Mouse (Mus musculus) layer of hippocampus, postnatal 14 days (tissue): Measurements from ENCODE around the gene Rell1. TPM values are rescaled to one million over a fixed set of nuclear protein-coding genes. Genes with fewer than 3 reads are reported as not detected.

Source experiments
- DNase-seq, 2 experiments: peaks; one replicate each; pipeline ENCODE4 v3.0.0; 2021 to 2022; ENCODE audit warnings: low spot score in 2 of 2, mixed read lengths in 1 of 2
- long read RNA-seq, 2 experiments: library from polyadenylated mRNA; stranded (forward); transcript quantifications; one replicate each; pipeline ENCODE4 v2.0.0; 2021
- total RNA-seq, 2 experiments: library from RNA; stranded (reverse); gene quantifications; 2 replicates each; pipeline ENCODE4 v1.2.3; 2021

Rell1 gene
- total RNA-seq: 10 to 100 TPM; 15.4 to 15.7 TPM
- long read RNA-seq, experiment 1, transcript Rell1-204 (7 exons, 3,241 nt): major isoform, 5 of 8 reads
- long read RNA-seq, experiment 1, partial matches to known transcripts: 2 of 8 reads
- long read RNA-seq, experiment 1, other reads (novel, unspliced or antisense): 1 of 8 reads
- long read RNA-seq, experiment 2, transcript Rell1-204 (7 exons, 3,241 nt): major isoform, 8 of 14 reads
- long read RNA-seq, experiment 2, partial matches to known transcripts: 2 of 14 reads
- long read RNA-seq, experiment 2, other reads (novel, unspliced or antisense): 4 of 14 reads

GRCm38 (mm10) chr5:63968443-63969415, at the start of gene Rell1:
Gene Rell1, minus strand, starts transcription at chr5:63968897.
- peak; percentile 90 to 94 for DNase-seq

- no peak for DNase-seq
Measured at GRCm38 (mm10) chr5:64012596-64013366, 44.1 kb upstream of the Rell1 start.

- no peak for DNase-seq
Measured at GRCm38 (mm10) chr5:64006548-64006947, 37.9 kb upstream of the Rell1 start.

GRCm38 (mm10) chr5:64003302-64003701, 34.6 kb upstream of the Rell1 start:
- DNase-seq: no peak

GRCm38 (mm10) chr5:63993865-63994264, 25.2 kb upstream of the Rell1 start:
- DNase-seq: no peak

- no peak for DNase-seq
Measured at GRCm38 (mm10) chr5:63990675-63991074, 22.0 kb upstream of the Rell1 start.

GRCm38 (mm10) chr5:63986337-63986736, 17.6 kb upstream of the Rell1 start:
- no peak for DNase-seq

- DNase-seq: no peak
Measured at GRCm38 (mm10) chr5:63982296-63982695, 13.6 kb upstream of the Rell1 start.

GRCm38 (mm10) chr5:63970991-63971390, 2.3 kb upstream of the Rell1 start:
- DNase-seq: no peak

GRCm38 (mm10) chr5:63970281-63970732, 1.6 kb upstream of the Rell1 start:
- no peak for DNase-seq

GRCm38 (mm10) chr5:63969476-63970112, 897 bp upstream of the Rell1 start:
- DNase-seq: no peak

GRCm38 (mm10) chr5:63967591-63968141, 1.0 kb downstream of the Rell1 start:
- no peak for DNase-seq

- DNase-seq: no peak
Measured at GRCm38 (mm10) chr5:63966379-63966778, 2.3 kb downstream of the Rell1 start.

- DNase-seq: no peak
Measured at GRCm38 (mm10) chr5:63965946-63966345, 2.8 kb downstream of the Rell1 start.

GRCm38 (mm10) chr5:63964576-63964975, 4.1 kb downstream of the Rell1 start:
- DNase-seq: no peak

- no peak for DNase-seq
Measured at GRCm38 (mm10) chr5:63961726-63962125, 7.0 kb downstream of the Rell1 start.

- DNase-seq: no peak
Measured at GRCm38 (mm10) chr5:63960565-63960964, 8.1 kb downstream of the Rell1 start.

GRCm38 (mm10) chr5:63958963-63959708, 9.6 kb downstream of the Rell1 start:
- DNase-seq: no peak

- DNase-seq: peak in 1 of 2 experiments; percentile 64
Measured at GRCm38 (mm10) chr5:63957607-63958006, 11.1 kb downstream of the Rell1 start.

GRCm38 (mm10) chr5:63956411-63956810, 12.3 kb downstream of the Rell1 start:
- DNase-seq: no peak
